Mouse (Mus musculus): ENCODE data around the gene Cmtm1.
"Not testable (repeated sequence)": the region's sequence is repeated elsewhere in the genome, so short reads cannot be mapped to it uniquely, and the experiment has no call there.

GRCm38 (mm10) chr8:104321930-104322329 is 12.0 kb upstream of the Cmtm1 start, which contains the start of gene Cmtm2b:
- TF ChIP-seq CTCF (conservative IDR thresholded peaks at IDR 0.05; ENCODE audit: insufficient read depth, insufficient read length, low read depth, low read length); POLR2A (IDR thresholded peaks at IDR 0.05; ENCODE audit: low read depth, low read length): not testable (repeated sequence)

Data from kidney, adult 2 months (tissue).